Mouse (Mus musculus) MEL (cell line): Measurements from ENCODE around the gene Dcps. TPM values are rescaled to one million over a fixed set of nuclear protein-coding genes. Genes with fewer than 3 reads are reported as not detected.

Source experiments
- DNase-seq: peaks from one replicate; pipeline ENCODE4 v3.0.0; 2011; ENCODE audit warnings: low read depth, low spot score
- H3K27ac ChIP-seq: 2 replicates; pipeline ENCODE4 v1.5.1; 2012; ENCODE audit warnings: low read depth, mild to moderate bottlenecking, control low read depth, low read length, moderate library complexity; ENCODE audit not compliant: control insufficient read depth
- H3K27me3 ChIP-seq, 2 experiments: fragments of 150-350 bp in 1 of 2; sonication (generic) in 1 of 2; 2 replicates each; pipeline ENCODE4 v1.6.1; 2012; ENCODE audit warnings: low read length in 2 of 2, mild to moderate bottlenecking in 2 of 2, improper control_type of control experiment in 1 of 2, moderate library complexity in 1 of 2; ENCODE audit not compliant: insufficient read depth in 2 of 2, control insufficient read depth in 1 of 2
- H3K36me3 ChIP-seq, 2 experiments: 2 replicates each; pipeline ENCODE4 v1.6.1; 2012 to 2014; ENCODE audit warnings: low read length in 2 of 2, improper control_type of control experiment in 1 of 2, inconsistent platforms in 1 of 2, mild to moderate bottlenecking in 1 of 2; ENCODE audit not compliant: insufficient read depth in 2 of 2, control insufficient read depth in 1 of 2
- H3K4me1 ChIP-seq, 2 experiments: fragments of 150-350 bp in 1 of 2; sonication (generic) in 1 of 2; 2 replicates each; pipeline ENCODE4 v1.6.1; 2012; ENCODE audit warnings: low read length in 2 of 2, improper control_type of control experiment in 1 of 2, mild to moderate bottlenecking in 1 of 2; ENCODE audit not compliant: insufficient read depth in 2 of 2, control insufficient read depth in 1 of 2
- H3K4me3 ChIP-seq, 2 experiments: fragments of 150-350 bp in 1 of 2; sonication (generic) in 1 of 2; 2 replicates each; pipeline ENCODE4 v1.5.1; 2012; ENCODE audit warnings: low read depth in 2 of 2, low read length in 2 of 2, mild to moderate bottlenecking in 2 of 2, moderate library complexity in 2 of 2, control low read depth in 1 of 2, improper control_type of control experiment in 1 of 2; ENCODE audit not compliant: control insufficient read depth in 1 of 2, insufficient read depth in 1 of 2
- H3K79me2 ChIP-seq: 2 replicates; pipeline ENCODE4 v1.6.1; 2012; ENCODE audit warnings: mild to moderate bottlenecking, low read length, moderate library complexity; ENCODE audit not compliant: control insufficient read depth, poor library complexity, insufficient read depth
- H3K9ac ChIP-seq: 2 replicates; pipeline ENCODE4 v1.6.1; 2012; ENCODE audit warnings: low read depth, mild to moderate bottlenecking, control low read depth, low read length, moderate library complexity; ENCODE audit not compliant: control insufficient read depth, poor library complexity, severe bottlenecking
- H3K9me3 ChIP-seq: fragments of 150-350 bp; sonication (generic); replicated peaks from 2 replicates; pipeline ENCODE4 v1.6.1; 2012; ENCODE audit warnings: mild to moderate bottlenecking, low read length, improper control_type of control experiment, moderate library complexity; ENCODE audit not compliant: insufficient read depth
- BHLHE40 ChIP-seq: IDR thresholded peaks from 2 replicates; pipeline ENCODE4 v1.6.1; 2012; ENCODE audit warnings: low read depth, mild to moderate bottlenecking, inconsistent platforms, low read length, improper control_type of control experiment, borderline replicate concordance
- CHD1 ChIP-seq: IDR thresholded peaks from 2 replicates; pipeline ENCODE4 v1.6.1; 2012; ENCODE audit warnings: low read depth, mild to moderate bottlenecking, inconsistent platforms, low read length, improper control_type of control experiment
- CHD2 ChIP-seq: IDR thresholded peaks from 2 replicates; pipeline ENCODE4 v1.6.1; 2011; ENCODE audit warnings: low read length, improper control_type of control experiment
- ELF1 ChIP-seq: IDR thresholded peaks from 2 replicates; pipeline ENCODE4 v1.6.1; 2014; ENCODE audit warnings: low read depth, mild to moderate bottlenecking, inconsistent platforms, low read length, improper control_type of control experiment, moderate library complexity
- EP300 ChIP-seq, 2 experiments: IDR thresholded peaks; 2 replicates each; pipeline ENCODE4 v1.6.1; 2011; ENCODE audit warnings: improper control_type of control experiment in 2 of 2, low read length in 2 of 2, low read depth in 1 of 2, mild to moderate bottlenecking in 1 of 2
- JUND ChIP-seq: IDR thresholded peaks from 2 replicates; pipeline ENCODE4 v1.6.1; 2011; ENCODE audit warnings: low read depth, mild to moderate bottlenecking, improper control_type of control experiment, low read length
- MAFK ChIP-seq: IDR thresholded peaks from 2 replicates; pipeline ENCODE4 v1.6.1; 2011; ENCODE audit warnings: low read depth, mild to moderate bottlenecking, low read length, improper control_type of control experiment, borderline replicate concordance
- MEF2A ChIP-seq: IDR thresholded peaks from 2 replicates; pipeline ENCODE4 v1.6.1; 2014; ENCODE audit warnings: low read depth, mild to moderate bottlenecking, inconsistent platforms, low read length, improper control_type of control experiment; ENCODE audit not compliant: poor library complexity, insufficient replicate concordance, severe bottlenecking; ENCODE audit errors: extremely low read depth
- MXI1 ChIP-seq: IDR thresholded peaks from 2 replicates; pipeline ENCODE4 v1.6.1; 2011; ENCODE audit warnings: mild to moderate bottlenecking, low read depth, low read length, improper control_type of control experiment
- MYC ChIP-seq: IDR thresholded peaks from 2 replicates; pipeline ENCODE4 v1.6.1; 2011; ENCODE audit warnings: low read depth, mild to moderate bottlenecking, low read length, improper control_type of control experiment, moderate library complexity
- NELFE ChIP-seq: IDR thresholded peaks from 2 replicates; pipeline ENCODE4 v1.6.1; 2011; ENCODE audit warnings: low read depth, low read length, improper control_type of control experiment
- POLR2A ChIP-seq, 2 experiments: IDR thresholded peaks; 2 replicates each; pipeline ENCODE4 v1.6.1; 2011 to 2012; ENCODE audit warnings: low read length in 2 of 2, mild to moderate bottlenecking in 2 of 2, control low read depth in 1 of 2, improper control_type of control experiment in 1 of 2, low read depth in 1 of 2, moderate library complexity in 1 of 2; ENCODE audit not compliant: control insufficient read depth in 1 of 2, insufficient read depth in 1 of 2, poor library complexity in 1 of 2
- POLR2AphosphoS5 ChIP-seq: IDR thresholded peaks from 2 replicates; pipeline ENCODE4 v1.6.1; 2012; ENCODE audit warnings: low read depth, borderline replicate concordance, mild to moderate bottlenecking, inconsistent platforms, low read length, moderate library complexity, mixed read lengths
- RAD21 ChIP-seq: IDR thresholded peaks from 2 replicates; pipeline ENCODE4 v1.6.1; 2011; ENCODE audit warnings: mild to moderate bottlenecking, low read depth, low read length, improper control_type of control experiment
- SIN3A ChIP-seq: IDR thresholded peaks from 2 replicates; pipeline ENCODE4 v1.6.1; 2012; ENCODE audit warnings: low read length, improper control_type of control experiment, inconsistent platforms
- TBP ChIP-seq: IDR thresholded peaks from 2 replicates; pipeline ENCODE4 v1.8.0; 2011; ENCODE audit warnings: low read depth, low read length, improper control_type of control experiment
- USF1 ChIP-seq: IDR thresholded peaks from 2 replicates; pipeline ENCODE4 v1.6.1; 2014; ENCODE audit warnings: low read depth, mild to moderate bottlenecking, inconsistent platforms, low read length, improper control_type of control experiment, moderate library complexity
- USF2 ChIP-seq, 2 experiments: IDR thresholded peaks; 2 replicates each; pipeline ENCODE4 v1.6.1; 2011 to 2012; ENCODE audit warnings: improper control_type of control experiment in 2 of 2, low read length in 2 of 2, borderline replicate concordance in 1 of 2, inconsistent platforms in 1 of 2, low read depth in 1 of 2, mild to moderate bottlenecking in 1 of 2; ENCODE audit not compliant: insufficient read depth in 1 of 2
- ZC3H11A ChIP-seq: IDR thresholded peaks from 2 replicates; pipeline ENCODE4 v1.6.1; 2012; ENCODE audit warnings: low read depth, mild to moderate bottlenecking, inconsistent platforms, low read length, improper control_type of control experiment
- ZKSCAN1 ChIP-seq: IDR thresholded peaks from 2 replicates; pipeline ENCODE4 v1.6.1; 2012; ENCODE audit warnings: low read depth, mild to moderate bottlenecking, inconsistent platforms, low read length, improper control_type of control experiment, moderate library complexity
- ZNF384 ChIP-seq: IDR thresholded peaks from 2 replicates; pipeline ENCODE4 v1.6.1; 2012; ENCODE audit warnings: low read depth, mild to moderate bottlenecking, inconsistent platforms, low read length, improper control_type of control experiment
- polyA plus RNA-seq, 2 experiments: library from polyadenylated mRNA; stranded (reverse) in 1 of 2; unstranded in 1 of 2; fragments of >175 nt in 1 of 2; fragments of >200 nt in 1 of 2; gene quantifications; 2 replicates each; pipeline versions ENCODE4 v1.2.1 to v1.2.4; 2012; ENCODE audit warnings: low replicate concordance in 2 of 2, low read depth in 1 of 2; ENCODE audit not compliant: insufficient read length in 2 of 2, insufficient read depth in 1 of 2, missing spikeins in 1 of 2
- total RNA-seq: library from RNA; depleted of rRNA; stranded (reverse); fragments of 300-350 nt; gene quantifications from 2 replicates; pipeline ENCODE4 v1.2.3, GENCODE M21; 2012

Gene Dcps
- total and polyA plus RNA-seq, 3 experiments: 54.3 to 115 TPM; not detected in 1

DNA sequence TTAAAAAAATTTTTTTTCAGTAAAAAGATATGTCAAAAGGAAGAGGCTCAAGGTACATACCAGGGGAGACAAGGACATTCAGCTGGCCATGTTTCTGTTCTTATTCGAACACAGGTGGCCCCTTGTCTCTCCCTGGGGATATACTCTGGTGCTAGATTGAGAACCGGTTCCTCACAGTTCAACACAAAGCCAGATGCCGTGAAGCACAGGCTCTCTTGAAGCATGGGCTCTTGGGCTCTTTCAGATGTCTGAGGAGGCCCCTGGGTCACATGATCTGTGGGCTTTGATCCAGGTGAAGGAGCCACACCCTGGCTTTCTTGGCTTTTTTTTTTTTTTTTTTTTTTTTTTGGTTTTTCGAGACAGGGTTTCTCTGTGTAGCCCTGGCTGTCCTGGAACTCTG lies 10.6 kb upstream of the Dcps start:
- Histone ChIP-seq H3K79me2 (no peaks in the 10 kb centered on the region), H3K36me3 (peaks cover 0 to 15% of the 10 kb centered on the region in 2 experiments; a peak in 2 of 4 replicates), H3K4me1 (peaks cover 9 to 13% of the 10 kb centered on the region in 2 experiments; a peak in 3 of 4 replicates), H3K27ac (no peak overlapping the region), H3K27me3 (no peaks in the 10 kb centered on the region), H3K9ac (no peak overlapping the region), H3K9me3 (no peaks in the 10 kb centered on the region), H3K4me3 (no peak overlapping the region)
- DNase-seq: peak; percentile 32
- peak; percentile 81 for TF ChIP-seq USF1
- TF ChIP-seq JUND: no peak
- peak; percentile 82 for TF ChIP-seq ZNF384
- peak; percentile 26; the same call in 1 of the 2 replicates for TF ChIP-seq BHLHE40
- TF ChIP-seq RAD21: no peak

GRCm38 (mm10) chr9:35183359-35183758 lies 7.5 kb upstream of the Dcps start:
- Histone ChIP-seq H3K27me3 (no peaks in the 10 kb centered on the region), H3K9ac (no peak overlapping the region), H3K27ac (no peak overlapping the region), H3K9me3 (no peaks in the 10 kb centered on the region), H3K36me3 (peaks cover 0 to 15% of the 10 kb centered on the region in 2 experiments; a peak in 2 of 4 replicates), H3K4me1 (peaks cover 9 to 13% of the 10 kb centered on the region in 2 experiments; a peak in 3 of 4 replicates), H3K79me2 (no peaks in the 10 kb centered on the region), H3K4me3 (no peak overlapping the region)
- no peak for TF ChIP-seq MYC
- no peak for TF ChIP-seq MEF2A
- no peak for TF ChIP-seq MXI1
- TF ChIP-seq ZC3H11A: no peak
- TF ChIP-seq ELF1: no peak
- no peak for TF ChIP-seq POLR2A (IDR thresholded peaks at IDR 0.05; ENCODE audit: control insufficient read depth in 1 of 2, insufficient read depth in 1 of 2, low read depth in 1 of 2, low read length in 2 of 2, poor library complexity in 1 of 2)
- TF ChIP-seq CHD2: no peak
- TF ChIP-seq JUND: no peak
- TF ChIP-seq POLR2AphosphoS5: no peak
- no peak for TF ChIP-seq CHD1
- TF ChIP-seq TBP: no peak
- TF ChIP-seq SIN3A: no peak
- TF ChIP-seq RAD21: no peak
- TF ChIP-seq ZKSCAN1: no peak
- TF ChIP-seq USF2 (IDR thresholded peaks at IDR 0.05; ENCODE audit: borderline replicate concordance in 1 of 2, insufficient read depth in 1 of 2, low read depth in 1 of 2, low read length in 2 of 2): no peak
- TF ChIP-seq NELFE: no peak
- no peak for TF ChIP-seq EP300 (IDR thresholded peaks at IDR 0.05; ENCODE audit: low read depth in 1 of 2, low read length in 2 of 2)
- TF ChIP-seq MAFK: no peak
- DNase-seq: peak; percentile 31
